Mouse (Mus musculus) kidney, adult 2 months (tissue): Measurements from ENCODE around the gene Dpt. TPM values are rescaled to one million over a fixed set of nuclear protein-coding genes. Genes with fewer than 3 reads are reported as not detected.
A peak's percentile ranks its signal among the peaks of the same experiment; 100 is the strongest.
"Not testable (repeated sequence)": the region's sequence is repeated elsewhere in the genome, so short reads cannot be mapped to it uniquely, and the experiment has no call there.

Experiments used
- DNase-seq: peaks from one replicate; pipeline ENCODE4 v3.0.0; 2021
- H3K27ac ChIP-seq: fragments of 200-500 bp; 2 replicates; pipeline ENCODE4 v1.5.1; 2012; ENCODE audit warnings: low read depth, low read length, control low read depth, inconsistent platforms; ENCODE audit not compliant: insufficient read depth
- H3K27me3 ChIP-seq: fragments of 200-500 bp; replicated peaks from 2 replicates; pipeline ENCODE4 v1.6.1; 2012; ENCODE audit warnings: mild to moderate bottlenecking, moderate library complexity, low read length, inconsistent platforms; ENCODE audit not compliant: control insufficient read depth, insufficient read depth
- H3K36me3 ChIP-seq: fragments of 200-500 bp; 2 replicates; pipeline ENCODE4 v1.6.1; 2012; ENCODE audit warnings: mild to moderate bottlenecking, moderate library complexity, low read length, inconsistent platforms; ENCODE audit not compliant: control insufficient read depth, insufficient read depth
- H3K4me1 ChIP-seq: fragments of 200-500 bp; 2 replicates; pipeline ENCODE4 v1.6.1; 2011; ENCODE audit warnings: low read length; ENCODE audit not compliant: control insufficient read depth, insufficient read depth
- H3K4me3 ChIP-seq: fragments of 200-500 bp; 2 replicates; pipeline ENCODE4 v1.5.1; 2011; ENCODE audit warnings: mild to moderate bottlenecking, low read depth, low read length, control low read depth; ENCODE audit not compliant: insufficient read depth
- CTCF ChIP-seq: fragments of 200-500 bp; conservative IDR thresholded peaks from 2 replicates; pipeline ENCODE4 v1.5.1; 2011; ENCODE audit warnings: low read depth, mild to moderate bottlenecking, control low read depth, low read length, moderate library complexity, mixed read lengths; ENCODE audit not compliant: insufficient read depth, insufficient read length
- POLR2A ChIP-seq: fragments of 200-500 bp; IDR thresholded peaks from one replicate; pipeline ENCODE4 v1.6.1; 2011; ENCODE audit warnings: low read depth, low read length, control low read depth
- WGBS: fragments of 180-500 bp; shearing (Covaris S2); methylation state at CpG from one replicate; pipeline ENCODE4 v1.1.7; 2018; 5-methylcytosine and 5-hydroxymethylcytosine counted together
- polyA plus RNA-seq: library from polyadenylated mRNA; depleted of rRNA; stranded (reverse); fragments of >200 nt; gene quantifications from 2 replicates; pipeline ENCODE4 v1.2.3, GENCODE M21; 2012

Gene Dpt
- polyA plus RNA-seq, 1 experiment = 9.8 TPM

DNA sequence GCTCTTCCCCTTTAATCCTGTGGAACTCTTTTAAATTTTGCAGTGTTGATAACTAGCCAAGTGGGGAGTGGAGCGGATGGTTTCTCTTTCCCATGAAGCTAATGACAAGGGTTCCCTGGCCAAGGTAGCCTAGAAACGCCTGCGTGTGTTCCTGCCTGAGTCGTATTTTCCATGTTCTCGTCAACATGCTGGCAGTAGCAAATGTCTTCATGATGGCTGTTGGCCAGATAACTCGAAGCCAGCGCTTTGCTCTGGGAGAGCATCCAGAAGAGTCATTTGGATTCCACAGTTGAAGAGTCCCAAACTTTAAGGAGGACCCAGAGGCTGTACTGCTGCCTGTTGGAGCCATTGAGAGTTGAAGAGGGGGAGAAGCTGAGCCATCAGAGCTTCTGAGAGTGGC lies 25.8 kb upstream of the Dpt start:
- no peak for TF ChIP-seq POLR2A
- no peak for TF ChIP-seq CTCF
- no peak overlapping the region for H3K4me3 ChIP-seq
- no peak overlapping the region for H3K27ac ChIP-seq
- 48% methylated on average over 7 of the region's 7 CpGs for WGBS
- DNase-seq = peak; percentile 75
- no peaks in the 10 kb centered on the region for H3K36me3 ChIP-seq
- no peaks in the 10 kb centered on the region for H3K27me3 ChIP-seq
- H3K4me1 ChIP-seq = no peaks in the 10 kb centered on the region

DNA sequence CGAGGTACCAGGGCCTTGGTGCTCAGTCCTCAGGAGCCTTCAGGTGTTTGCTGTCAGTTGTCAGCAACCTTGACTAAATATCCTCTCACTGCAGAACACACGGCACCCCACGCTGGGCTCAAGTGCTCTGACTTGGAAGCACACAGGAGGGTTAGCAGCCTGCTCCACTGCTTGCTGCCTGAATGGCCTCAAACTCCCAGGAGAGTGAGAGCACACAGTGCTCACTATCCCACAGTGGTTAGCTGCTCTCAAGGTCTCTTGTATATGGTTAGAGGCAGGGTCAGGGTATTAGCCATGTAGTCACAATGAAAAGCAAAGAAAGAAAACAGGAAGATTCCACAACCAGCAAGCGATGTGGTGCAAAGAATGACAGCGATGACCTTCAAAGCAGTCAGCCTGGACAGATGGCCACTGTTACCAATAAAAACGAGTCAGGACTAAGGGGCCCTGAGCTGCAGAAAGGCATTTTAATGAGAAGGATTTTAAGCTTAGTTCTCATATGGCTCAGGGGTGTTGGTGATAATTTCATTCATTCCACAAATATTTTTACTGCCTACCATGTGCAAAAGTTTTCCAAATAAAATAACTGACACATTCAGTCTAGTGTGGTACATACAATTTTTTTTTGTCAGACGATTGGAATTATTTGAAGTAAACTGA lies 15.5 kb upstream of the Dpt start:
- Histone ChIP-seq H3K27ac (no peak overlapping the region), H3K36me3 (no peaks in the 10 kb centered on the region), H3K4me1 (no peaks in the 10 kb centered on the region), H3K4me3 (no peak overlapping the region), H3K27me3 (no peaks in the 10 kb centered on the region)
- no peak for DNase-seq
- 45% methylated on average over 7 of the region's 7 CpGs for whole genome bisulfite sequencing
- no peak for TF ChIP-seq CTCF
- TF ChIP-seq POLR2A = no peak

DNA sequence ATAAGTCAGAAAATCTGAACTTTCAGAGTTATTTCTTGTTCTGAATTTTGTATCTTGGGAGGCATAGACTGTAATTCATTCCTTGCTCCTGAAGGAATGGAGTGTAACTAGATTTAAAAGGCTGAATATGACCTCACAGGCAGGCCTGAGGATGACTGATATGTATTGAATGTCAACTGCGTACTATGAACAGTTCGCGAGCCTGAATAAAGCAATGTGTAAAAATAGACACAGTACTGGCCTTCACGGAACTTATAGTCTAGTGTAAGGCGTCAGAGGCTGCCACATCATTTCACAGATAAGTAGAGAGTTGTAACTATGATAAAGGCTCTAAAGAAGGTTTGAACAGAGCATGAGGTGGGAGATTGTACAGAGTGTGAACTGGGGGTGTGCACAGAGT lies 10.3 kb upstream of the Dpt start:
- Histone ChIP-seq H3K27me3 (no peaks in the 10 kb centered on the region), H3K36me3 (no peaks in the 10 kb centered on the region), H3K4me3 (no peak overlapping the region), H3K27ac (no peak overlapping the region), H3K4me1 (no peaks in the 10 kb centered on the region)
- WGBS = 92% methylated on average over 5 of the region's 5 CpGs
- no peak for DNase-seq
- TF ChIP-seq CTCF (no peak), POLR2A (no peak)

DNA sequence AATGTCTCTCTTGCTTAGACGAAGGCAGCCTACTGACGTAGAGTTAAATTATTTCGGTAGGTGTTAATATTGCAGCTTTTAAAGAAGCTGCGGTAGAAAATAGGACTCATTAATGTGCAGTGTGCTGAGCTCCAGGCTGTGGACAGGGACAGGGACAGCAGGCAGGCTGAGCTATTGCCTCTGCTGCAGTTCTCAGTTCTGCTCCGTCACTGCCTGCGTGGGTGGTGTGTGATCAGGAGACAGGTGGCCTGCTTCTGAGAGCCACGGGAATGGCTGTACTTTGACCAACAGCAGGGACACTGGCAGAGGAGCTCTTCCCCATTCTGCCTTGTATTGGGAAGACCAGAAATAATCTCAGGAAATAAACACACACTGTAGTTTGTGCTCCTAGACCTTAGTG lies 8.7 kb upstream of the Dpt start:
- peak; percentile 42 for DNase-seq
- H3K36me3 ChIP-seq = no peaks in the 10 kb centered on the region
- H3K27me3 ChIP-seq = no peaks in the 10 kb centered on the region
- WGBS = 45% methylated on average over 7 of the region's 7 CpGs
- H3K27ac ChIP-seq = no peak overlapping the region
- no peak overlapping the region for H3K4me3 ChIP-seq
- H3K4me1 ChIP-seq = no peaks in the 10 kb centered on the region
- TF ChIP-seq POLR2A (no peak), CTCF (0 out of 2 replicates have a peak, but pooled peaks have one; percentile 6)

DNA sequence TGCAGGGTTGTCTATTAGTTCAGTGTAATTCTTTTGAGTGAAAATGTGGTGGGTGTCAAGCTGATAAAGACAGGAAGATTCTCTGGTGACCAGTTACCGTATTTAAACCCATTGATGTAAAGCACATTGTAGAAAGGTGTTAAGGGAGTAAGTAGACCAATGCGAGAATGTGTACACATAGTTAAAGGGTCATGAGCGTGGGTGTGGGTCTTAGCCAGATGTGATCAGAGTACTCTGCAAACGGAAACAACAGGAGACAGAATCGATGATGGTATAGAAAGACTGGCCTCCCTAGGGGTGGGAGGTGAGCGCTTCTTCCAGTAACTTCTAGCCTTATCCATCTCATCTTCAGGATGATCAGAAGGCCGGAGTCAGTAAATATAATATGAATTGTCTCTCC lies 8.2 kb upstream of the Dpt start:
- Histone ChIP-seq H3K36me3 (no peaks in the 10 kb centered on the region), H3K27me3 (no peaks in the 10 kb centered on the region), H3K4me3 (no peak overlapping the region), H3K27ac (no peak overlapping the region), H3K4me1 (no peaks in the 10 kb centered on the region)
- TF ChIP-seq POLR2A (no peak), CTCF (no peak)
- DNase-seq = no peak
- 86% methylated on average over 7 of the region's 7 CpGs for WGBS

DNA sequence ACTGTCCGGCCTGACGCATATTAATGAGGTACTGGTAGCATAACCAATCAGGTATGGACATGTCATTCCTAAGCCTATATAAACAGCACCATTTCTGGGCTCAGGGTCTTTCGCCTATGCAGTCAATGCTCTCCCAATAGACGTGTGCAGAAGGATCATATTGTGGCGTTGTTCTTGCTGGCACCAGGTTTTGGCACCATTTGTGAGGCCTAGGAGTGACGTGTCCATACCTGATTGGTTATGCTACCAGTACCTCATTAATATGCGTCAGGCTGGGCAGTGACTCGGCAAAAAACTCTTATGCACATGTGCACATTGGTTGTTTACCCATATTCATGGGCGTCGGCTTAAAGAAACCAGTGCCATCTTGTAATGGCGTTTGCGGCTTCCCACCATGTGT lies 6.1 kb upstream of the Dpt start:
- not testable (repeated sequence) for DNase-seq, H3K36me3 ChIP-seq, H3K27ac ChIP-seq, H3K27me3 ChIP-seq, H3K4me1 ChIP-seq, H3K4me3 ChIP-seq
- WGBS = 94% methylated on average over 12 of the region's 12 CpGs

DNA sequence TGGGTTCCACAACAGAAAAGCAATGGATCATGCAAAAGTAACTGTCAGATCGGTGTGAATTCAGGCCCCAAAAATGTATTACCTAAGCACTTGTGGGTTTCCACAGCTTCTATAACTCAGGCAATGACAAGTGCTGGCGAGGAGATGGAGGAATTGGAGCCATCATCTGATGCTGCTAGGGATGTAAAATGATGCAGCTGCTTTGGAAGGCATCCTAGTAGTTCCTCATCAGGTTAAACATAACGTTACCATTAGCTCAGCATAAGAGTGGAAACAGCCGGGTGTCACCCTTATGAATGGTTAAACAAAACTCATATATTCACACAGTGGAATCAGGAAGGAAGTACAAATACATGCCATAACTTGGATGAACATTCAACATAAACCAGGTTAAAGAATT lies 3.4 kb upstream of the Dpt start:
- DNase-seq = no peak

DNA sequence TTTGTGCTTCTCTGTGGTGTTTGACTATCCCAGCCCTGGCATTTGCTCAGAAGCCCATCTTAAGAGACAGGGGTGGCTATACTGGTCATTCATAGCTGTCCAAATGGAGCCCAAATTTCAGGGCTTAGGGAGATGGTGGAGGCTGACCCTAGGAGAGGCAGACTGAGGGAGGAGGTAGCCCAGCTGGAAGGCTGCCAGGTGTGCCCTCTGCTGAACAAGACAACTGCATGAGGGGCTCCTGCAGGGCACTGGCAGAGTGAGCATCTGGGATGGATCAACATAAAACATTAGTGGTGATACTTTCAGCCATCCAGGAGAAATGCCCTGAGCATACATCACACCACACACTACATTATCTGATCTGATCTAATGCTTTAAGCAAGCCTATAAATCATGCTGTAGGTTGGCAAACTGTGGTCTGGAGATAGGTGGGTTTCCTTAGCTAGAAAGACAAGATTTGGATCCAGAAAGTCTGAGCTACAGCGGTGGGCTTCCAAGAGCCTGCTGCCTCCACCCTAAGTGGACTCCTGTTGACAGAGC lies 1.4 kb downstream of the Dpt start:
- no peak overlapping the region for H3K4me3 ChIP-seq
- H3K27ac ChIP-seq = no peak overlapping the region
- TF ChIP-seq POLR2A (no peak), CTCF (no peak)
- H3K4me1 ChIP-seq = no peaks in the 10 kb centered on the region
- 95% methylated on average over 1 of the region's 1 CpGs for WGBS
- H3K36me3 ChIP-seq = no peaks in the 10 kb centered on the region
- DNase-seq = no peak
- no peaks in the 10 kb centered on the region for H3K27me3 ChIP-seq

More for the DNA sequence above, 3.4 kb upstream of the Dpt start:
- Histone ChIP-seq H3K36me3 (no peaks in the 10 kb centered on the region), H3K27me3 (no peaks in the 10 kb centered on the region), H3K4me3 (no peak overlapping the region), H3K4me1 (no peaks in the 10 kb centered on the region), H3K27ac (no peak overlapping the region)
- TF ChIP-seq POLR2A (no peak), CTCF (no peak)
- WGBS = 73% methylated on average over 4 of the region's 4 CpGs
